Comparison of ENCODE assay signal across 17 mouse cellular contexts in genomic region chr5:8437481-8438156, GRCm38 (mm10).
"Had no signal": no experiment of that assay in that cellular context is flagged by ENCODE, and none has a peak within 500 bp of the region (broad histone marks: within the 10 kb centered on the region; RNA-seq: fewer than 3 reads in every experiment).

No protein-coding gene starts in this region.

- H3K36me3 ChIP-seq: lung, embryonic 15.5 days; neural tube, embryonic 12.5 days; stomach, embryonic 15.5 days had no signal

- DNase-seq: lung, adult 2 months; lung, postnatal 14 days; lung, postnatal 36 days; right cerebral cortex, postnatal 14 days; thymus, adult 2 months; thymus, postnatal 25 days; thymus, postnatal 4 days had no signal

- H3K9ac ChIP-seq: lung, embryonic 15.5 days; midbrain, embryonic 13.5 days; midbrain, embryonic 15.5 days; neural tube, embryonic 12.5 days; stomach, embryonic 15.5 days had no signal

- H3K27ac ChIP-seq: lung, embryonic 15.5 days; macrophage; midbrain, embryonic 13.5 days; midbrain, embryonic 15.5 days; neural tube, embryonic 12.5 days; stomach, embryonic 15.5 days; stomach, postnatal 0 days had no signal

- H3K4me1 ChIP-seq: lung, embryonic 15.5 days; midbrain, embryonic 13.5 days; midbrain, embryonic 15.5 days; neural tube, embryonic 12.5 days; stomach, embryonic 15.5 days had no signal

- H3K4me3 ChIP-seq: lung, embryonic 15.5 days; megakaryocyte, embryonic 14.5 days; midbrain, embryonic 13.5 days; midbrain, embryonic 15.5 days; neural tube, embryonic 12.5 days; stomach, embryonic 15.5 days had no signal

- H3K4me2 ChIP-seq: lung, embryonic 15.5 days; midbrain, embryonic 11.5 days; midbrain, embryonic 13.5 days; midbrain, embryonic 15.5 days; neural tube, embryonic 12.5 days; stomach, embryonic 15.5 days had no signal

- ATAC-seq: lung, postnatal 0 days; midbrain, embryonic 13.5 days; midbrain, embryonic 15.5 days had no signal

- H3K9me3 ChIP-seq: lung, embryonic 15.5 days; megakaryocyte, embryonic 14.5 days; midbrain, embryonic 13.5 days; midbrain, embryonic 15.5 days; neural tube, embryonic 12.5 days; stomach, embryonic 15.5 days had no signal

- H3K27me3 ChIP-seq: lung, embryonic 15.5 days; megakaryocyte, embryonic 14.5 days; midbrain, embryonic 13.5 days; midbrain, embryonic 15.5 days; neural tube, embryonic 12.5 days; stomach, embryonic 15.5 days had no signal
